Mouse (Mus musculus): ENCODE measurements around the gene Tspan18. TPM values are rescaled to one million over a fixed set of nuclear protein-coding genes. Genes with fewer than 3 reads are reported as not detected.
A peak's percentile ranks its signal among the peaks of the same experiment; 100 is the strongest.

Gene Tspan18
- 22.2 and 26.5 TPM in 2 replicates for polyA plus RNA-seq (2015; fragmentation: Nextera tagmentation; extraction: Ambion mirVana)

DNA sequence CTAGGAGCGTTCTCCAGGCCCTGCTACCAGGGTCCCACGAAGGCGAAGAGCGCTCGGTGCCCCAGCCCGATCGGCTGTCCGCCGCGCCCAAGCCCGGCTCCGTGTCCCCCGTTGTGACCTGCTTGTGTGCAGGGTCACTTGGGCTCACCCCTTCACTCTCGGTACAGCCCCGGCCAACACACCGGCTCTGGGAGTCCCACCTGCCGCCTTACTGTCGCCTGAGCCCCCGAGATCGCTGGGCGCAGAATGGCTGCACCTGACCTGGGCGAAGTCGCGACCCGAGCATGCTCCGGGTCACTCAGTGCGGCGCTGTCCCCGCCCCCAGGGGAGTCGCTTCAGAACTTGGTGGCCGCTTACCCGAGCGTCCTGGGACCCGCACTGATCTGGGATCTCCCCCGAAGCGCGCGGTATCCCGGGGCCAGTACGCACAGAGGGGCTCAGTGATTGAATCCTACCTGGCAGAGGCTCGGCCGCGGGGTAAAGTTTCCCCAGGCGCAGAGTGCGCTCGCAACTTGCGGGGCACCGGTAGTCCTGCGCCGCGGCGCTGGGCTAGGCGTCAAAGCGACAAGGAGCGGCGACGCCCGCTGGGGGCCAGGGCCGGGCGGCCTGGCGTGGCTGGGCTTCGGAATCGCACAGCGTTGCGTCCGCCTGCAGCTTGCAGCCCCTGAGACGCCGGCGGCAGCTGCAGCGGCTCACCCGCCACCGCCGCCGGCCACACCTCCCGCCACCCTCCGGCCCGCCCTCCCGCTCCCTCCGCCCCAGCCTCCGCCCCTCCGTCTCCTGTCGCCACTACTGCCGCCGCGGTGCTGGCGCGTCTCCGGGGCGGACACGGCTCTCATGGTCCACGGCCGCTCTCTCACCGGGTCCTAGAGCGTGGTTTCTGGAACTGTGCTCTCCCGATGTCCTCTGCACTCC, at the start of gene Tspan18:
Tspan18 (minus strand) TSS at position 689 of the 915 bp plus-strand sequence.
- Histone ChIP-seq H3K9me3 (replicated peaks) (0 out of 2 replicates have a peak, but pooled peaks cover 6% of the 10 kb centered on the region), H3K4me3 (peak within 1 kb of the TSS; percentile 67), H3K27me3 (0 out of 2 replicates have a peak, but pooled peaks cover 2% of the 10 kb centered on the region), H3K4me2 (peak within 1 kb of the TSS; percentile 99), H3K36me3 (ENCODE audit: poor library complexity, severe bottlenecking) (no peaks in the 10 kb centered on the region), H3K4me1 (peaks cover 49% of the 10 kb centered on the region), H3K27ac (peak within 1 kb of the TSS; percentile 73), H3K9ac (peak within 1 kb of the TSS; percentile 80)
- under 1% methylated on average over 93 of the region's 95 CpGs for WGBS
- peak; percentile 79 for ATAC-seq

DNA sequence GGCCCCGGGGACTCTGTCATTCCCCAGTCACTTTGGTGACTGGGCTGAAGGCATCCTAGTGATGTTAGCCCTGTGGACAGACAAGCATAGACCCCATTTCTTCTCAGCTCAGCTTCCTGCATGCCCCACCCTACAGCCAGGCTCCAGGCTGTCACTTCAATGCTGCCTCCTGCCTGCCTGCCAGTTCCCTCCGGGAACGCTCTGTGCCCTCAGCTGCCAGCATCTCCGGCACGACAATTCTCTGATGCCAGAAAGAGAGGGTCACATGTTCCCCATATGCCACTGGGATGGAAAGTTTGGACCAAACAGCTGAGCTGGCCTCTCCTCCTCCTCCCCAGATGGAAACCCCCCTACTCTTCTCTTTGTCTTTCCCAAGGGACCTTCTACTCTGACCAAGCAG, 49.5 kb upstream of the Tspan18 start:
- peak; percentile 57; the same call in 1 of the 2 replicates for ATAC-seq
- H3K4me3 ChIP-seq, result no peak overlapping the region

DNA sequence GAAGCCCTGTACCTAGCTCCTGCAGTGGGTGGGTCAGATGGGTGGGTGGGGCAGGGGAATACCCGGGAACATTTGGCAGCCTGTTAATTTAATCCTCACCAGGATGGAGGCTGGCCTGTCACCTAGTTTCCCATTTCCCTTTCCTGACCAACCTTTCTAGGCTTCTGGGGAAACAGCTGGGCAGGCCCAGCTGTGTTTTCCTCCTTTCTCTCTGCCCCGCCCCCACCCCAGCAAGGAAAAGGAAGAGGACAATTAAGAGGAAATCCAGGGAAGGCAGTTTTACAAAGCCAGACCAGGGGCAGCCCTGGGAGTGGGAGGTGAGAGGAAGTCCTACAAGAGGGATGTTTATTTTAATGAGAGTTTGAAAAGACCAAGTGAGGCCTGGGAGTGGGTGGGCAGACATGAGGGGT, 46.4 kb upstream of the Tspan18 start:
- Histone ChIP-seq H3K4me3 (no peak overlapping the region), H3K9ac (no peak overlapping the region), H3K4me2 (no peak overlapping the region), H3K27me3 (no peaks in the 10 kb centered on the region), H3K36me3 (ENCODE audit: poor library complexity, severe bottlenecking) (no peaks in the 10 kb centered on the region), H3K27ac (no peak overlapping the region), H3K9me3 (replicated peaks) (no peaks in the 10 kb centered on the region), H3K4me1 (peaks cover 18% of the 10 kb centered on the region)
- ATAC-seq, result no peak
- WGBS, result 47% methylated on average over 2 of the region's 2 CpGs

More for the DNA sequence above, 49.5 kb upstream of the Tspan18 start:
- peaks cover 12% of the 10 kb centered on the region; the same call in 1 of the 2 replicates for H3K4me1 ChIP-seq
- no peaks in the 10 kb centered on the region for H3K9me3 ChIP-seq (replicated peaks)
- WGBS, result 78% methylated on average over 5 of the region's 5 CpGs
- H3K27ac ChIP-seq, result no peak overlapping the region
- H3K4me2 ChIP-seq, result no peak overlapping the region
- H3K36me3 ChIP-seq (ENCODE audit: poor library complexity, severe bottlenecking), result no peaks in the 10 kb centered on the region
- H3K27me3 ChIP-seq, result no peaks in the 10 kb centered on the region
- H3K9ac ChIP-seq, result no peak overlapping the region

DNA sequence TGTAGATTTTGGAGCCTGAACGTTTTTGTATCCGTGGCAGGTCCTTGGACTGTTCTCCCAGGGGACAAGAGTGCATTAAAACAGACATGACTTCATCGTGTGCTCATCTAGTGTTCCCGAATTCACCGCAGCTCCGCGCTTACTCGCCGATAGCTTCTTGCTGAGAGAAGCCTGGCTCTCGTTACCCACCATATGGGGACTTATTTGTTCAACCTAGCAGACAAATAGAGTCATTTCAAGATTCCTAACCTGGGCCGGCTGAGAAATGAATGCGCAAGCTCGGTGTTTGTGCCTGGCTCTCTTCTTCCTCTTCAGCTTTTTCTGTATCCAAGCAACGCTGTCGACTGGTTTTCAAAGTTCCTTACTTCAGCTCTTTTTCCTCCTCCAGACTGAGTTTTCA, 43.5 kb upstream of the Tspan18 start:
- ATAC-seq, result no peak
- no peaks in the 10 kb centered on the region for H3K9me3 ChIP-seq (replicated peaks)
- peaks cover 12% of the 10 kb centered on the region for H3K4me1 ChIP-seq
- H3K4me3 ChIP-seq, result no peak overlapping the region
- H3K9ac ChIP-seq, result no peak overlapping the region
- H3K36me3 ChIP-seq (ENCODE audit: poor library complexity, severe bottlenecking), result no peaks in the 10 kb centered on the region
- WGBS, result 63% methylated on average over 15 of the region's 15 CpGs
- H3K4me2 ChIP-seq, result no peak overlapping the region
- H3K27me3 ChIP-seq, result no peaks in the 10 kb centered on the region
- H3K27ac ChIP-seq, result no peak overlapping the region

DNA sequence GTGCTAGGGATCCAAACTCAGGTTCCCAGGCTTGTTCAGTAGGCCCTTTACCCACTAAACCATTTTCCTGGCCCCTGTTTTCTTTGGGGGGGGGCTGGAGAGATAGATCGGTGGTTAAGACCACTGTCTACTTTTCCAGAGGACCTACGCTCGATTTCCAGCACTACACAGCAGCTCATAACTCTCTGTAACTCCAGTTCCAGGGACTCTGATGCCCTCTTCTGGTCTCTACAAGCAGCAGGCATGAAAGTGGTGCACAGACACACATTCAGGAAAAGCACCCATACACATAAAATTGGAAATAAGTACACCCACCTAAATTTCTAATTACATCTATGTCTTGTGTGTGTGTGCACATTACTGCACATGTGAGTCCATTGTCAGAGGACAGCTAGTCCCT, 42.9 kb upstream of the Tspan18 start:
- Histone ChIP-seq H3K9ac (no peak overlapping the region), H3K4me1 (peaks cover 18% of the 10 kb centered on the region), H3K4me2 (no peak overlapping the region), H3K36me3 (ENCODE audit: poor library complexity, severe bottlenecking) (no peaks in the 10 kb centered on the region), H3K27ac (no peak overlapping the region), H3K4me3 (no peak overlapping the region), H3K27me3 (no peaks in the 10 kb centered on the region), H3K9me3 (replicated peaks) (no peaks in the 10 kb centered on the region)
- 97% methylated on average over 3 of the region's 3 CpGs for WGBS
- ATAC-seq, result no peak

DNA sequence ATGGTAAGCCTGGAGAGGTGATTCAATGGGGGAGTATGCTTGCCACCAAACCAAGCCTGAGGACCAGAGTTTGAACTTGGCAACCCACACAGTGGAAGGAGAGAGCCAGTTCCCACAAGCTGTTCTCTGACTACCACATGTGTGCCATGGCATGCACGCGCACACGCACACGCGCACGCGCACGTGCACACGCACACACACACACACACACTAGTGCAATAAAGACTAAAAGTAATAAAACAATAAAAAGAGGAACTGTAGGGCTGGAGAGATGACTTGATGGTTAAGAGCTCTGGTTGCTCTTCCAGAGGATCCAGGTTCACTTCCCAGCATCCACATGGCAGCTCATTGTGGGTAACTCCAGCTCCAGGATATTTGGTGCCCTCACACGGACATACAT, 38.6 kb upstream of the Tspan18 start:
- Histone ChIP-seq H3K36me3 (ENCODE audit: poor library complexity, severe bottlenecking) (no peaks in the 10 kb centered on the region), H3K9me3 (replicated peaks) (no peaks in the 10 kb centered on the region), H3K4me3 (no peak overlapping the region), H3K27me3 (no peaks in the 10 kb centered on the region), H3K4me1 (peaks cover 20% of the 10 kb centered on the region), H3K9ac (no peak overlapping the region), H3K4me2 (no peak overlapping the region), H3K27ac (no peak overlapping the region)
- over 99% methylated on average over 10 of the region's 10 CpGs for WGBS
- no peak for ATAC-seq

DNA sequence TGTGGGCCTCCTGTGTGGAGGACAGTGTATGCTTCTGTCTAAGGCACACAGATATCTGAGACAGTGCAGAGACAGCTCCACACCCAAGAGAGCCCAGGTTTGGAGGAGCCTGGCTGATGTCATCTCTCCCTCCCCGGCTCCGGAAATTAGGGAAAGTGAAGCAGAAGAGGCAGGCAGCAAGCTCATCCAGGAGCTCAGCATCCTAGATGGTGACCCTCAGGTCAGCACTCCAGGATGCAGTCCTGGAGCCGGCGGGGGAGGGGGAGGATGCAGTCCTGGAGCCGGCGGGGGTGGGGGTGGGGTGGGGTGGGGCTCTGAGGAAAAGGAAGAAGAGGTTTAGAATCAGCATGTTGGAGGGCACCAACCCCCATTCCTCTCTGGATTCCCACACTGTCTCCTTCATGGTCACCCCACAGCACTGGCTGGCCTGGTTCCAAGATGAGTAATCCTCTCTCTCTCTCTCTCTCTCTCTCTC, 37.8 kb upstream of the Tspan18 start:
- Histone ChIP-seq H3K27ac (no peak overlapping the region), H3K9ac (no peak overlapping the region), H3K9me3 (replicated peaks) (no peaks in the 10 kb centered on the region), H3K36me3 (ENCODE audit: poor library complexity, severe bottlenecking) (no peaks in the 10 kb centered on the region), H3K27me3 (no peaks in the 10 kb centered on the region), H3K4me1 (peaks cover 24% of the 10 kb centered on the region), H3K4me2 (no peak overlapping the region), H3K4me3 (no peak overlapping the region)
- no peak for ATAC-seq
- 31% methylated on average over 2 of the region's 6 CpGs for WGBS

DNA sequence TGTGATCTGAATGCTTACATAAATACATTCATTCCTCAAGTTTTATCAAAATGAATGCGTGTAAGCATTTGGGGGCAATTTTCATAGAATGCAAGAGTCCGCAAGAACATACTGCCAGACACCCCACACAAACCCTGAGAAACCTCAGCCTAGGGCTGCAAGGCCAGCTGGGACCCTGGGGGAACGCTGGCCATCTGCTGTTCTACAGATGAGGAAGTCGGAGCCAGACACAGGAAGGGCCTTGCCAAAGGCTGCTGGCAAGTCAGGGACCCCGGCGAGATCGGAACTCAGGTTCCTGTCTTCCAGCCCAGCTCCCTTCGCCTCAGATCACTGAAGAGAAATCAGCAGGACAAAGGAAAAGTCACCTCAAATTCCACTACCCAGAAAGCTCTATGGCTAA, 34.6 kb upstream of the Tspan18 start:
- Histone ChIP-seq H3K4me3 (no peak overlapping the region), H3K4me2 (no peak overlapping the region), H3K4me1 (peaks cover 27% of the 10 kb centered on the region), H3K36me3 (ENCODE audit: poor library complexity, severe bottlenecking) (no peaks in the 10 kb centered on the region), H3K27me3 (no peaks in the 10 kb centered on the region), H3K9me3 (replicated peaks) (no peaks in the 10 kb centered on the region), H3K9ac (no peak overlapping the region), H3K27ac (no peak overlapping the region)
- ATAC-seq, result no peak
- WGBS, result 74% methylated on average over 8 of the region's 8 CpGs

DNA sequence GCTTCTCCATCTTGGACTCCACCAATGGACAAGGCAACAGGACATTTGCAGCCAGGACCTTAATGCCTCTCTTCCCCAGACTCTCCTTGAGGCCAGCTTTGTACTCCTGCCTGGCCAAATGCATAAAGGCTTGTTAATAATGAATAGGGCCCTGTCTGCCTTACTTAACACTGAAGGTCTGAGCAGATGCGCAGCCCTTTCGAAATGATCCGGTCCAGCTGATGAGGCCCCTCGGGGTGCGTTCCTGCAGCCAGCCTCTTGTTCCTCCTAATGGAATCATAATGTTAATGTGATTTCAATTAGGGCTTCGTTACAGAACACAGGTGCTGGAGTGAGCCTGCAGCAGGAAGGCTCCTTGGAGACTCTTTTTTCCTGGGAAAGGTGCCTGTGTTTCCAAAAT, 33.7 kb upstream of the Tspan18 start:
- WGBS, result 23% methylated on average over 6 of the region's 6 CpGs
- ATAC-seq, result no peak
- no peak overlapping the region for H3K27ac ChIP-seq

DNA sequence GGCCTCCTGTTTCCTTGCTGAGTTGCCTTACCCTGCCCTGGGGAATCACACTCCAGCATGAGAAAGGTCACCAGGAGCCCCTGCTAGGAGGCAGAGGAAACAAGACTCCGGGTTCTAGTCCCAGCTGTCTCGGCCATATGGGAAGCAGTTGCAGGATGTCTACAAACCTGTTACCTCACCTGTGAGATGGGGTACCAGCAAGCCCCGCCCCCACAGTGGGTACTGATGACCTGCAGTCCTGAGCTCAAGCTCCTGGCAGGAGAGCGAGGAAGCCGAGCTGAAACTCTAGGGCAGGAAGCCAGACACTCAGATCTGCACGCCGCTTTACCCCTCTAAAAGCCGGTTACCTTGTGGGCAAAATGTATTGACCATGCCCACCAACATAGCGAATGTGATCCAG, 31.1 kb upstream of the Tspan18 start:
- ATAC-seq, result no peak
- no peaks in the 10 kb centered on the region for H3K36me3 ChIP-seq (ENCODE audit: poor library complexity, severe bottlenecking)

More for the DNA sequence above, 33.7 kb upstream of the Tspan18 start:
- H3K9ac ChIP-seq, result no peak overlapping the region
- no peak overlapping the region for H3K4me2 ChIP-seq
- no peaks in the 10 kb centered on the region for H3K9me3 ChIP-seq (replicated peaks)
- no peak overlapping the region for H3K4me3 ChIP-seq
- H3K27me3 ChIP-seq, result no peaks in the 10 kb centered on the region
- H3K36me3 ChIP-seq (ENCODE audit: poor library complexity, severe bottlenecking), result no peaks in the 10 kb centered on the region
- H3K4me1 ChIP-seq, result peaks cover 27% of the 10 kb centered on the region

DNA sequence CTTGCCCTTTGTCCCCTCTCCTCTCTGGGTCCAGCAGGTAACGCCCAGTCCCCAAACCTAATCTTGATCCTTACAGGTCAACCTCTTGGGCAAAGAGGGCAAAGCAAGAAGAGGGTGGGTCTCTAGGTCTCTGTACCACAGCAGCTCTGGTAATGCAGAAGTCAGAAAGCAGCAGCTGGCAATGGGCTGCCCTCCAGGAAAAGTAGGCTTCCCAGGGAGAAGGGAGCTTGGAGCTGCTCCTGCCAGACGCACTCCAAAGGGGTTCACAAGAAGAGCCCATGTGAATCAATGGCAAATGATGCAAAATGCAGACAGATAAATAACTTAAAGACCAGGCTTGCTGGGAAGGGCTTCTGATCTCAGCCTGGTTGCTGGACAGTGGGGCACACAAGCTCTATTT, 30.6 kb upstream of the Tspan18 start:
- ATAC-seq, result no peak
- H3K9ac ChIP-seq, result no peak overlapping the region
- H3K9me3 ChIP-seq (replicated peaks), result no peaks in the 10 kb centered on the region
- no peak overlapping the region for H3K4me3 ChIP-seq
- H3K27me3 ChIP-seq, result no peaks in the 10 kb centered on the region
- H3K36me3 ChIP-seq (ENCODE audit: poor library complexity, severe bottlenecking), result no peaks in the 10 kb centered on the region
- H3K4me1 ChIP-seq, result peaks cover 16% of the 10 kb centered on the region
- no peak overlapping the region for H3K27ac ChIP-seq
- no peak overlapping the region for H3K4me2 ChIP-seq
- WGBS, result 71% methylated on average over 2 of the region's 2 CpGs

More for the DNA sequence above, 31.1 kb upstream of the Tspan18 start:
- no peak overlapping the region for H3K4me3 ChIP-seq
- H3K27ac ChIP-seq, result no peak overlapping the region
- H3K4me2 ChIP-seq, result no peak overlapping the region
- no peaks in the 10 kb centered on the region for H3K27me3 ChIP-seq
- no peaks in the 10 kb centered on the region for H3K9me3 ChIP-seq (replicated peaks)
- H3K4me1 ChIP-seq, result peaks cover 16% of the 10 kb centered on the region
- H3K9ac ChIP-seq, result no peak overlapping the region
- WGBS, result 74% methylated on average over 9 of the region's 9 CpGs

DNA sequence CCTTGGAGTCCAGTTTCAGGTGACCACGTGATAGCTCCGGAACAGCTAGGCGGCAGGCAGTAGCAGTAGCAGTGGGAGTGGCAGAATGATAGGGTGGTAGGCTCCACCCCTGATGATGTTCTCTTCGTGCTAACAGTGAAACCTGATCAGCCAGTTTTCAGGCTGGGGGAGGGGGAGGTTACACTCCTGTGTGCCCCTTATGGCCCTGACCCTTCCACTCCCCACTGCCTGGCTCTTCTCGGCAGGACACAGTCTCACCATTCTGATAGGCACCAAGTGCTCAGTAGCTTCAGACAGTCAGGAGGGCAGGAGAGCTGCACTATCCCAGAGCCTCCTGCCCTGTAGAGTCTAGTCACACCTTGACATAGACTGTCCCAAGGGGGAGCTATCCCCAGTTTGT, 27.1 kb upstream of the Tspan18 start:
- WGBS, result 33% methylated on average over 5 of the region's 5 CpGs
- ATAC-seq, result no peak
- no peak overlapping the region for H3K9ac ChIP-seq
- H3K4me3 ChIP-seq, result no peak overlapping the region
- no peaks in the 10 kb centered on the region for H3K36me3 ChIP-seq (ENCODE audit: poor library complexity, severe bottlenecking)
- H3K27me3 ChIP-seq, result peaks cover 6% of the 10 kb centered on the region; the same call in 1 of the 2 replicates
- H3K27ac ChIP-seq, result no peak overlapping the region
- peaks cover 4% of the 10 kb centered on the region; the same call in 1 of the 2 replicates for H3K4me1 ChIP-seq
- no peaks in the 10 kb centered on the region for H3K9me3 ChIP-seq (replicated peaks)
- no peak overlapping the region for H3K4me2 ChIP-seq
